Mouse (Mus musculus) E14TG2a.4 (cell line): ENCODE data around the gene Inpp5a.

Source experiments
- CTCF ChIP-seq: conservative IDR thresholded peaks from 2 replicates; pipeline ENCODE4 v1.5.1; 2014; ENCODE audit warnings: low read length
- NANOG ChIP-seq: IDR thresholded peaks from 2 replicates; pipeline ENCODE4 v1.6.1; 2014; ENCODE audit warnings: borderline replicate concordance, low read length, mixed read lengths
- POU5F1 ChIP-seq: IDR thresholded peaks from 2 replicates; pipeline ENCODE4 v1.6.1; 2014; ENCODE audit warnings: low read length, borderline replicate concordance

DNA sequence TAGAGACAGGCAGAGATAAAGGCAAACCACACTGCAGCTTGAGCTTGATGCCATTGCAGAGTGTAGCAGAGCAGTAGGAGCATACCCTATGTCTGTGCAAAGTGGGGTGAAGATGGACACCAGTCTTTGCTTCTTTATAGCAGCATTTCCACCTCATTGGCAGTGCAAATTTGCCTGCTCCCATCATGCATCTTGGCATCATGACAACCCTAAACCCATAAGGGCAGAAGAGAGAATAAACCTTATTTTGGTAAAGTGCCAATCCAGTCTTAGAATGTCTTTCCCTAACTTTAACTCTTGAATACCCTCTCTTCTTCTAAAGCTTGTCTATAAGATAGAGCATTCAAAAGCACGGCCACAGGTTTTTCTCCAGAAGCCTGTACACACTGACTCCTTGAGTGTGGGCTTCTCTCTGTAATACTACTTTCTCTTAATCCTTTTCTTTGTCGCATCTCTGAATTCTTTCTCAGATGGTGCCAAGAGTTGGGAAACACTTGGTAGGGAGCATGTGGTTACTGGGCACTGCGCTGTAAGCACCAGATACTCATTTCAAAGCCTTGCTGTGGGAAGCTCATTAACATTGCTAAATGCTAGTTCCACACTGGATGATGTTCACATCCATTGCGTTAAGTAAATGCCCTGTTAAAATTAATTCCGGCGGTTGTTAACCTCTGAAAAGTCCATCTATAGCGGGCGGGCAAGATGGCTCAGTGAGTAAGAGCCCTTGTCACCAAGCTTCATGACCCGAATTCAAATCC lies 1.8 kb upstream of the Inpp5a start:
- TF ChIP-seq CTCF (no peak), NANOG (no peak), POU5F1 (no peak)
